Mouse (Mus musculus): ENCODE measurements at regions not wholly inside any gene's neighbourhood (a gene's known extent, or its start where the extent isn't known, plus 50 kb on each side); places are given as distances from the start of the nearest gene placed in this dataset.

DNA sequence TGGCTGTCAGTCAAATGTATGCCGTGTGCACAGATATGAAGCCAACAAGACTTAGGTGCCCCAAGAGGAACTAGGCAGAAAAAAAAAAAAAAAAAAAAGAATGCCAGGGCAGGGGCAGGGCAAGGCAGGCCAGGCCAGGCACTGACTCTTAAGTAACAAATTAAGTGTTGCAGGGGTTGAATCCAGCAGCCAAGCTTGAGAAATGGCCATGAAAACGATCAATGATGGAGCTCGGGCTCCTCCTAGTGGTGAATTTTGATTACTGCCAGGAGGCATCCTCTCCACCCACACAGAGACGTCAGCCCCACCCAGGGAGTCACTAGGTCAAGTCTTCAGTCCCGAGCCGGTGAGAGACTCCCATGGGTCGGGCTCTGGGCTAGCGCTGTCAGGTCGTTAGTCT lies 54.7 kb upstream of the Gm26657 start:
- H3K4me3 ChIP-seq (replicated peaks in 1 of 3; ENCODE audit: low read depth in 2 of 3, low read length in 2 of 3, poor library complexity in 1 of 3) = peak overlapping the region in 1 of 3 experiments; percentile 20
- no peaks in the 10 kb centered on the region for H3K9me3 ChIP-seq (replicated peaks; ENCODE audit: low read length)
- H3K36me3 ChIP-seq (replicated peaks in 1 of 2; ENCODE audit: control insufficient read depth in 1 of 2, insufficient read depth in 1 of 2, low read length in 1 of 2) = no peaks in the 10 kb centered on the region
- DNase-seq (ENCODE audit: extremely low read depth) = peak; percentile 91
- H3K79me2 ChIP-seq (replicated peaks; ENCODE audit: control insufficient read depth, extremely low read depth, insufficient read depth, poor library complexity, severe bottlenecking) = no peaks in the 10 kb centered on the region
- H3K9ac ChIP-seq (ENCODE audit: insufficient read depth, low read depth) = no peak overlapping the region
- no peak overlapping the region for H3K27ac ChIP-seq (ENCODE audit: insufficient read depth, low read depth)
- dilution Hi-C loops (cut with MboI; ENCODE audit: extremely low pct_ligation_motif_present, extremely low pct_unique_long_range_greater_than_20kb, low sequenced_read_pairs) (no loop called here), in situ Hi-C loops (cut with MboI; ENCODE audit: low pct_ligation_motif_present, low pct_unique_long_range_greater_than_20kb, low sequenced_read_pairs) (loop anchor here (10.0 kb wide), 1 partner anchor 1160 kb away; no protein-coding TSS in a partner anchor)
- peaks cover 4 to 19% of the 10 kb centered on the region in 2 experiments for H3K4me1 ChIP-seq (ENCODE audit: control insufficient read depth in 1 of 2, insufficient read depth in 2 of 2)
- peak overlapping the region; percentile 58 for H3K4me2 ChIP-seq (ENCODE audit: insufficient read depth, low read depth, poor library complexity, severe bottlenecking)
- H3K27me3 ChIP-seq (replicated peaks) = no peaks in the 10 kb centered on the region
- TF ChIP-seq E2F4 (IDR thresholded peaks at IDR 0.05; ENCODE audit: insufficient replicate concordance, low read depth, low read length) (no peak), PAX5 (IDR thresholded peaks at IDR 0.05; ENCODE audit: low read length) (no peak), RCOR1 (conservative IDR thresholded peaks at IDR 0.05; ENCODE audit: low read depth, low read length) (0 out of 2 replicates have a peak, but pooled peaks have one; percentile 35), POLR2AphosphoS2 (IDR thresholded peaks at IDR 0.05; ENCODE audit: low read depth, low read length) (no peak), ELF1 (IDR thresholded peaks at IDR 0.05; ENCODE audit: low read depth, low read length) (no peak), BHLHE40 (IDR thresholded peaks at IDR 0.05; ENCODE audit: low read depth, low read length) (peak; percentile 18; the same call in 1 of the 2 replicates), MYC (IDR thresholded peaks at IDR 0.05; ENCODE audit: low read depth, low read length) (0 out of 2 replicates have a peak, but pooled peaks have one; percentile 39), MAFK (IDR thresholded peaks at IDR 0.05; ENCODE audit: insufficient replicate concordance, low read length) (peak; percentile 14; the same call in 1 of the 2 replicates), ZNF384 (IDR thresholded peaks at IDR 0.05; ENCODE audit: low read depth, low read length) (peak; percentile 47), NRF1 (IDR thresholded peaks at IDR 0.05; ENCODE audit: low read depth, low read length) (no peak), UBTF (IDR thresholded peaks at IDR 0.05; ENCODE audit: low read depth, low read length) (no peak), TBP (conservative IDR thresholded peaks at IDR 0.05; ENCODE audit: low read depth, low read length) (no peak), CHD2 (IDR thresholded peaks at IDR 0.05; ENCODE audit: low read length) (no peak), SMC3 (IDR thresholded peaks at IDR 0.05; ENCODE audit: low read depth, low read length) (peak; percentile 87), MAZ (IDR thresholded peaks at IDR 0.05; ENCODE audit: low read depth, low read length) (0 out of 2 replicates have a peak, but pooled peaks have one; percentile 76), MAX (IDR thresholded peaks at IDR 0.05; ENCODE audit: low read length) (no peak), KAT2A (IDR thresholded peaks at IDR 0.05; ENCODE audit: insufficient replicate concordance, low read length) (no peak), CHD1 (IDR thresholded peaks at IDR 0.05; ENCODE audit: low read depth, low read length) (no peak), SIN3A (IDR thresholded peaks at IDR 0.05; ENCODE audit: low read length) (no peak; the same call in 1 of the 2 replicates), GABPA (IDR thresholded peaks at IDR 0.05; ENCODE audit: insufficient replicate concordance, low read depth, low read length) (no peak), ZC3H11A (IDR thresholded peaks at IDR 0.05; ENCODE audit: low read depth, low read length) (peak; percentile 71), IRF4 (IDR thresholded peaks at IDR 0.05; ENCODE audit: low read depth, low read length) (no peak; the same call in 1 of the 2 replicates), ETS1 (conservative IDR thresholded peaks at IDR 0.05; ENCODE audit: low read depth, low read length) (no peak), MEF2A (IDR thresholded peaks at IDR 0.05; ENCODE audit: borderline replicate concordance, low read depth, low read length) (no peak), NELFE (IDR thresholded peaks at IDR 0.05; ENCODE audit: low read depth, low read length) (peak; percentile 53; the same call in 1 of the 2 replicates), MXI1 (IDR thresholded peaks at IDR 0.05; ENCODE audit: low read depth, low read length) (no peak), RAD21 (IDR thresholded peaks at IDR 0.05; ENCODE audit: low read depth, low read length) (peak; percentile 99), CTCF (conservative IDR thresholded peaks at IDR 0.05 in 1 of 2, IDR thresholded peaks at IDR 0.05 in 1 of 2; ENCODE audit: low read depth in 2 of 2, low read length in 2 of 2) (peak; percentile 71 to 92), JUND (conservative IDR thresholded peaks at IDR 0.05; ENCODE audit: low read depth, low read length) (no peak), HCFC1 (IDR thresholded peaks at IDR 0.05; ENCODE audit: low read depth, low read length) (no peak), POLR2A (IDR thresholded peaks at IDR 0.05; ENCODE audit: low read depth, low read length) (no peak), USF1 (IDR thresholded peaks at IDR 0.05; ENCODE audit: low read depth, low read length) (no peak), JUN (IDR thresholded peaks at IDR 0.05; ENCODE audit: insufficient read depth, low read depth, low read length) (no peak), TCF12 (IDR thresholded peaks at IDR 0.05; ENCODE audit: low read depth, low read length) (no peak)

All from CH12.LX (cell line).